Mouse (Mus musculus): ENCODE data around the gene Pgm1.

DNA sequence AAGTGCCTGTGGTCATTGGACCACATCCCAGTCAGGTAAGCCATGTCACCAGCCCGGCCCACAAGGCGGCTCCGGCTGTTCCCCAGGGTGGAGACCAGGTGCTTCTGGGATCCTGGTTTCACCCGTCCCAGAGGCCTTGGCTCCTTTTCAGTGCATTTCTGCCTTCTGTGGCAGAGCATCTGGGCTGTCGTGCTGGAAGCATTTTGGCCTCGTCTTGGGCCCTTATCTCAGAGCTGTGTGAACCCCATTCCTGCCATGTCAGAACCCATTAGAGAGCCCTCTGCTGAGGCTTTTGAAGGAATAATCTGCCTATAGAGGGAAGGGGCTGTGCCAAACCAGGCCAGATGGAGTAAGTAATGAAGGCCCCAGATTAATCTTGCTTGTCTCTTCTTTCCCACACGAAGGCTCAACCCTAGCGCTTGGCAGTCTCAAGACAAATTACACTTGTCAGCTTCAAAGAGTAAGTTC, 80.0 kb downstream of the Pgm1 start:
- TF ChIP-seq CTCF (conservative IDR thresholded peaks at IDR 0.05; ENCODE audit: low read length) (no peak), POU5F1 (IDR thresholded peaks at IDR 0.05; ENCODE audit: borderline replicate concordance, low read length) (no peak), NANOG (IDR thresholded peaks at IDR 0.05; ENCODE audit: borderline replicate concordance, low read length) (no peak)

Measured in E14TG2a.4 (cell line).